Mouse (Mus musculus): Measurements from ENCODE around the gene Tsx. TPM values are rescaled to one million over a fixed set of nuclear protein-coding genes. Genes with fewer than 3 reads are reported as not detected.
"Not testable (repeated sequence)": the region's sequence is repeated elsewhere in the genome, so short reads cannot be mapped to it uniquely, and the experiment has no call there.

Gene Tsx
- polyA plus RNA-seq, 1 experiment: 0.73 TPM

DNA sequence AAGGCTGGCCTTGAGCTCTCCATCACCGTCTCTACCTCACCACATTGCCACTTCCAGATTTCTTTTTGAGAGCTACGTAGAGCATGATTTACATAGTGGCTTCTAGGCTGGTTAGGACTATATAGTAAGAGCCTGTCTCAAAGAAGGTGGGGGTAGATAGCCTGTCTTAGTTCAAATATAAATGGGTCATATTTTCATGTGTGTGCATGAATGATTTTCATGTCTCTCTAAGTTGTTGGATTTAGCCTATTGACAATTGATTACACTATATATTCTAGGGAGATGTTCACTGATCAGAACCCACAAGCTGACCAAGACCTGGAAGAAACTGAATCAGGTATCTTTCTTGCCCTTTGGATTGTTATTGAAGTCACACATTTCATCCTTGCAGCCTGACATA, 7.4 kb downstream of the Tsx start, which contains the start of gene Gm26992:
Gene Gm26992 (plus strand): TSS at position 301 of the 400 bp plus-strand sequence.
- TF ChIP-seq POLR2A (IDR thresholded peaks at IDR 0.05; ENCODE audit: extremely low read depth, insufficient read depth, low read length): no peak
- TF ChIP-seq CTCF (IDR thresholded peaks at IDR 0.05; ENCODE audit: extremely low read depth, insufficient read depth, low read length): no peak
- Histone ChIP-seq H3K4me3 (ENCODE audit: insufficient read depth, low read length) (no peak within 1 kb of the TSS), H3K27ac (ENCODE audit: insufficient read depth, low read length) (no peak within 1 kb of the TSS), H3K4me1 (ENCODE audit: control insufficient read depth, insufficient read depth, low read length) (no peaks in the 10 kb centered on the region)

DNA sequence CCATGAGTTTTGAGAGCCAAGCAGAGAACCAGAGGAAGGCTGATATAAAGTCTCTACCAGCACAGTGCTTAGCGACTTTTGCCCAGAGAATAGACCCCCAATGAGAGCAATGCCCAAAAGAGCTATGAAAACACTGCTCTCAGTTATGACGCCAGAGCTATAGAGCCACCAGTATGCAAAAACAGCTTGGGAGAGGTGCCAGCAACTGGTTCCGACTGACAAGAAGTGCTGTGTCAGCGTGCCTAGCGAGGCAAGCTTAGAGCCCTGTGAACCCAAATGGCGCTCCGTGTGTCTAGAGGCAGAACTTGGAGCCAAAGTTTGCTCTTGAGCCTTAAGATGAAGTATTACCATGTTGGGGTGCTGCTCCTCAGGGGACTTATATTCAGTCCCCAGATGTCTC, 13.4 kb downstream of the Tsx start:
- Histone ChIP-seq H3K4me3 (ENCODE audit: insufficient read depth, low read length) (no peak overlapping the region), H3K27ac (ENCODE audit: insufficient read depth, low read length) (no peak overlapping the region), H3K4me1 (ENCODE audit: control insufficient read depth, insufficient read depth, low read length) (no peaks in the 10 kb centered on the region)
- no peak for TF ChIP-seq POLR2A (IDR thresholded peaks at IDR 0.05; ENCODE audit: extremely low read depth, insufficient read depth, low read length)
- TF ChIP-seq CTCF (IDR thresholded peaks at IDR 0.05; ENCODE audit: extremely low read depth, insufficient read depth, low read length): no peak

DNA sequence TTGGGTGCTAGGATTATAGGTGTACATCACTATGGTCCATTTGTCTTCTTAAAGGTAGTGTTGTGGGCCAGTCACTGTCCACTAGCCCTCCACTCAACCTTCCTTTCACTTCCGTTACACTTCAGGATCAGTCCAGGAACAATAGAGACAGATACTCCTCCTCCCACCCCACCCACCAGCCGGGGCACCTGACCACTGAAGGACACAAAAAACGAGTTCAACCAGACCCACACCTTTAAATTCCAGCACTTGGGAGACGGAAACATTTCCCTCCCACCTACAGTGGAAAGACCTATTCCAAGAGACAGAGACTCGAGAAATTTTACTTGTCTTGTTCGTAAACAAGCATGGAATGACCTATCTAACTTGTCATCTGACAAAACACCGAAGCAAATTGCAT, 18.0 kb downstream of the Tsx start:
- TF ChIP-seq CTCF (IDR thresholded peaks at IDR 0.05; ENCODE audit: extremely low read depth, insufficient read depth, low read length) (no peak), POLR2A (IDR thresholded peaks at IDR 0.05; ENCODE audit: extremely low read depth, insufficient read depth, low read length) (no peak)
- Histone ChIP-seq H3K4me3 (ENCODE audit: insufficient read depth, low read length) (no peak overlapping the region), H3K27ac (ENCODE audit: insufficient read depth, low read length) (no peak overlapping the region)

DNA sequence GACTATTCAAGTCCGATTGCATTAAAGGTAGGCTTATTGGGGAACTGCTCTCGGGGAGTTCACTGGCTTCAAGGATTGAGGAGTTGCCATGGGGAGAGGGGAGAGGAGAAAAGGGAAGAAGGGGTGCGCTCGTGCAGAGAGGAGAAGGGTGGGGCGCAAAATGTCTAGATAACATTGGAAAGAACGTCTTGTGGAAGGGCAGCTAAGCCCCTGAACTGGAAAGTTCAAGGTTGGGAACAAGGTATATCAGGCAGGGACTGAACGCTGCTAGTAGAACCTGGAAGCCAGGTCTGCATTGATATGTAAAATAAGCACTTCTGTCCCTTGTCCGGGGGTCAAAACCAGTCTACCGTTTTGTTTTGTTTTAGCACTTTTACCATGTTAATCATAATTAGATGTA, 23.8 kb downstream of the Tsx start:
- TF ChIP-seq POLR2A (IDR thresholded peaks at IDR 0.05; ENCODE audit: extremely low read depth, insufficient read depth, low read length) (no peak), CTCF (IDR thresholded peaks at IDR 0.05; ENCODE audit: extremely low read depth, insufficient read depth, low read length) (no peak)
- no peak overlapping the region for H3K4me3 ChIP-seq (ENCODE audit: insufficient read depth, low read length)
- no peak overlapping the region for H3K27ac ChIP-seq (ENCODE audit: insufficient read depth, low read length)
- H3K4me1 ChIP-seq (ENCODE audit: control insufficient read depth, insufficient read depth, low read length): no peaks in the 10 kb centered on the region

More for the DNA sequence above, 18.0 kb downstream of the Tsx start:
- no peaks in the 10 kb centered on the region for H3K4me1 ChIP-seq (ENCODE audit: control insufficient read depth, insufficient read depth, low read length)

DNA sequence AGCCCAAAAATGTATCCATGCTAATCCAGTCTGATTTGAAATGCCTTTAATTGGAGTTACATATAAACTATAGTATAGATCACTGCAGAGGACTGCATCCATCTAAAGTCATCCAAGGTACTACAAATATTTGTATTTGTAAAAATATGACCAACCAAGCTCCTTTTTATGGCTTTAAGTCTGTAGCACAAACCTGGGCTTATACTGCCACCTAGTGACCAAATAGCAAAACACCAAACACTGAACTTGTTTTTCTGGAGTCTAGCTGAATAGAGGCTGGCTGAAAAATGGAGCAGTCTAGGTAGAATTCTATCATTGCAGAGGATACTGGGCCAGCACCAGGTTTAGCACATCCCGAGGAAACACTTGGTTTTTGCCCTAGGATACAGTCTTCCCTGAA, 26.5 kb downstream of the Tsx start:
- Histone ChIP-seq H3K4me1 (ENCODE audit: control insufficient read depth, insufficient read depth, low read length) (no peaks in the 10 kb centered on the region), H3K27ac (ENCODE audit: insufficient read depth, low read length) (no peak overlapping the region), H3K4me3 (ENCODE audit: insufficient read depth, low read length) (no peak overlapping the region)
- TF ChIP-seq CTCF (IDR thresholded peaks at IDR 0.05; ENCODE audit: extremely low read depth, insufficient read depth, low read length): peak; percentile 26; the same call in 1 of the 2 replicates
- no peak for TF ChIP-seq POLR2A (IDR thresholded peaks at IDR 0.05; ENCODE audit: extremely low read depth, insufficient read depth, low read length)

DNA sequence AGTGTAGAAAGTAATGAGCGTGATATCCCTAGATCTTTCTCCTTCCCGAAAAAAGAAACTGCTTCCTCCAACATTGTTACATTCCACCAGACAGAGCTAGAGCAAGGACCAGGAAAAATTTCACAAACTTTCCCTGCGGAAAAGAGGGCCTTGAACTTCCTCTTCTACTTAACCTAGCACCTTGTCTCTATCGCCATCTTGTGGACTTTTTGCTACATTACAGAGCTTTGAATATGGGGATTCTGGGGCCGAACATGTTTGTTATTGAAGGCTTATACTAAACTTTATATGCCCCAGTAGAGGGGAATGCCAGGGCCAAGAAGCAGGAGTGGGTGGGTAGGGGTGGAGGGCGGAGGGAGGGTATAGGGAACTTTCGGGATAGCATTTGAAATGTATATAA, 29.5 kb downstream of the Tsx start:
- H3K4me1 ChIP-seq (ENCODE audit: control insufficient read depth, insufficient read depth, low read length): no peaks in the 10 kb centered on the region

DNA sequence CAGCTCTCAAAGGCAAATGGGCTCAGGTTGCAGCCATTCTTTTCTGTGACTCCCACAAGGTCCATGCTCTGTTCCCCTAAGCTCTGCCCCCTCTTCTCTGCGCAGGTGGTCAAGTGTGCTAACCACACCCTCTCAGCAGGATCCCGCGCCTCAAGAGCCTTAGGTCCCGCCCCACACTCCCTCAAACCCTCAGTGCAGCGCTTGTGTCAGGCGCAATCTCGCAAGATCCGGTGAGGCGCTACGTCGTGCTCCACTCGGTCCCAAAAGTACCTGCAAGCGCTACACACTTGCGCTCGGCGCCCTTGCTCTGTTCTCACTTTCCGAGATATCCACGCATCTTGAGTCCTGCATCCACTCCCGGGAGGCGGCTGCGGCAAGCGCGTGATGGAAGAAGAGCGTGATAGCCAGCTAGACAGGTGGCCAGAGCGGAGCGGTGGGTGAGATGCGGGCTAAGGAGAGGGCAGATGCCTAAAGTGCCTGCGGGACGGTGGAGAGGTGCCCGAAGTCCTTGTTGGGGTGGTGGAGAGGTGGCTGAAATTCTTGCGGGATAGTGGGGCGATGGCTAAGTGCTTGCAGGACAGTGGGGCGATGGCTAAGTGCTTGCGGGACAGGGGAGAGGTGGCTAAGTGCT, 33.4 kb downstream of the Tsx start:
- TF ChIP-seq POLR2A (IDR thresholded peaks at IDR 0.05; ENCODE audit: extremely low read depth, insufficient read depth, low read length) (no peak), CTCF (IDR thresholded peaks at IDR 0.05; ENCODE audit: extremely low read depth, insufficient read depth, low read length) (no peak)
- Histone ChIP-seq H3K4me3 (ENCODE audit: insufficient read depth, low read length) (peak overlapping the region; percentile 44), H3K4me1 (ENCODE audit: control insufficient read depth, insufficient read depth, low read length) (no peaks in the 10 kb centered on the region), H3K27ac (ENCODE audit: insufficient read depth, low read length) (no peak overlapping the region)

More for the DNA sequence above, 29.5 kb downstream of the Tsx start:
- no peak overlapping the region for H3K27ac ChIP-seq (ENCODE audit: insufficient read depth, low read length)
- no peak overlapping the region for H3K4me3 ChIP-seq (ENCODE audit: insufficient read depth, low read length)
- TF ChIP-seq CTCF (IDR thresholded peaks at IDR 0.05; ENCODE audit: extremely low read depth, insufficient read depth, low read length) (peak; percentile 9; the same call in 1 of the 2 replicates), POLR2A (IDR thresholded peaks at IDR 0.05; ENCODE audit: extremely low read depth, insufficient read depth, low read length) (no peak)

DNA sequence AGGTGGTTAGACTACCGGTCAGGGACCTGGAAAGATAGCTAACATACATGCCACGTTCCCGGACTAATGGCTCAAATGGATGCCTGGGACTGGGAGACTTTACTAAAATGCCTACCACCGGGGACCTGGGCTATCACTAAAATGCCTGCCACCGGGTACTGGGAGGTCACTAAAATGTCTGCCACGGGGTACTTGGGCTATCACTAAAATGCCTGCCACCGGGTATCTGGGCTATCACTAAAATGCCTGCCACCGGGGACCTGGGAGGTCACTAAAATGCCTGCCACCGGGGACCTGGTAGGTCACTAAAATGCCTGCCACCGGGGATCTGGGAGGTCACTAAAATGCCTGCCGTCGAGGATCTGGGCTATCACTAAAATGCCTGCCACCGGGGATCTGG, 34.2 kb downstream of the Tsx start:
- not testable (repeated sequence) for H3K27ac ChIP-seq (ENCODE audit: insufficient read depth, low read length); H3K4me1 ChIP-seq (ENCODE audit: control insufficient read depth, insufficient read depth, low read length)
- H3K4me3 ChIP-seq (ENCODE audit: insufficient read depth, low read length): peak overlapping the region; percentile 44; the same call in 1 of the 2 replicates

DNA sequence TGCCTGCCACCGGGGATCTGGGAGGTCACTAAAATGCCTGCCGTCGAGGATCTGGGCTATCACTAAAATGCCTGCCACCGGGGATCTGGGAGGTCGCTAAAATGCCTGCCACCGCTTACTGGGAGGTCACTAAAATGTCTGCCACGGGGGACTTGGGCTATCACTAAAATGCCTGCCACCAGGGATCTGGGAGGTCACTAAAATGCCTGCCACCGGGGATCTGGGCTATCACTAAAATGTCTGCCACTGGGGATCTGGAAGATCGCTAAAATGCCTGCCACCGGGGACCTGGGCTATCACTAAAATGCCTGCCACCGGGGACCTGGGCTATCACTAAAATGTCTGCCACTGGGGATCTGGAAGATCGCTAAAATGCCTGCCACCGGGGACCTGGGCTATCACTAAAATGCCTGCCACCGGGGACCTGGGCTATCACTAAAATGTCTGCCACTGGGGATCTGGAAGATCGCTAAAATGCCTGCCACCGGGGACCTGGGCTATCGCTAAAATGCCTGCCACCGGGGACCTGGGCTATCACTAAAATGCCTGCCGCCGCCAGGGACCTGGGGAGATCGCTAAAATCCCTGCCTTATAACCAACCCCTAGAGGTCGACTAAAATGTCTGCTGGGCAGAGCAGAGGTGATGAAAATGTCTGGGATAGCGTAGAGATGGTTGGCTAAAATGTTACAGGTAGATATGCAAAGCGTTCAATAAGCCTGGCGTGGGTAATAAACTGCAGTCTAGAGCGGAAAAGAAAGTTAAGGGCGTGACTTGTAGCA, 34.9 kb downstream of the Tsx start:
- H3K27ac ChIP-seq (ENCODE audit: insufficient read depth, low read length); H3K4me1 ChIP-seq (ENCODE audit: control insufficient read depth, insufficient read depth, low read length); H3K4me3 ChIP-seq (ENCODE audit: insufficient read depth, low read length): not testable (repeated sequence)

DNA sequence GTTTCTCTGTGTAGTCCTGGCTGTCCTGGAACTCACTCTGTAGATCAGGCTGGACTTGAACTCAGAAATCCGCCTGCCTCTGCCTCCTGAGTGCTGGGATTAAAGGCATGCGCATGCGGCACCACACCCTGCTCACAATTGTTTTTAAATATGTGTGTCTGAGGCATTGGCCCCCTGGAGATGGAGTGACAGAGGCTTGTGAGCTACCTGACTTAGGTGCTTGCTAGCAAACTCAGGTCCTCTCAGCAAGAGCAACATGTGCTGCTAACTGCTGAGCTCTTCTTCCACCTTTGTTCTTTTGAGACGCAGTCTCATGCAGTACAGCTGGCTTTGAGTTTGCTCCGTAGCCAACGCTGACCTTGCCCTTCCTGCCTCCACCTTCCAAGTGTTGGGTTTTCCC, 38.5 kb downstream of the Tsx start:
- Histone ChIP-seq H3K4me1 (ENCODE audit: control insufficient read depth, insufficient read depth, low read length) (no peaks in the 10 kb centered on the region), H3K27ac (ENCODE audit: insufficient read depth, low read length) (no peak overlapping the region), H3K4me3 (ENCODE audit: insufficient read depth, low read length) (no peak overlapping the region)
- TF ChIP-seq CTCF (IDR thresholded peaks at IDR 0.05; ENCODE audit: extremely low read depth, insufficient read depth, low read length) (no peak), POLR2A (IDR thresholded peaks at IDR 0.05; ENCODE audit: extremely low read depth, insufficient read depth, low read length) (no peak)

Measured in cortical plate, adult 2 months (tissue).